Mouse (Mus musculus) embryonic stem cell, embryonic (primary cell): ENCODE measurements around the gene Acvr1.

Experiments
- CTCF ChIA-PET, 4 experiments: fragments of 300-600 bp in 2 of 4; fragments of 350-600 bp in 2 of 4; sonication (Branson Sonifier 250); formaldehyde crosslinking; loops; one replicate each; lab custom pipeline; 2022; ENCODE audit warnings: inconsistent platforms in 2 of 4; lab: Charles Lee
- POLR2A ChIA-PET, 4 experiments: fragments of 300-600 bp in 2 of 4; fragments of 350-600 bp in 2 of 4; sonication (Branson Sonifier 250); formaldehyde crosslinking; loops; one replicate each; lab custom pipeline; 2022; ENCODE audit warnings: antibody characterized with exemption in 4 of 4, inconsistent platforms in 1 of 4; lab: Charles Lee

Acvr1 gene

DNA sequence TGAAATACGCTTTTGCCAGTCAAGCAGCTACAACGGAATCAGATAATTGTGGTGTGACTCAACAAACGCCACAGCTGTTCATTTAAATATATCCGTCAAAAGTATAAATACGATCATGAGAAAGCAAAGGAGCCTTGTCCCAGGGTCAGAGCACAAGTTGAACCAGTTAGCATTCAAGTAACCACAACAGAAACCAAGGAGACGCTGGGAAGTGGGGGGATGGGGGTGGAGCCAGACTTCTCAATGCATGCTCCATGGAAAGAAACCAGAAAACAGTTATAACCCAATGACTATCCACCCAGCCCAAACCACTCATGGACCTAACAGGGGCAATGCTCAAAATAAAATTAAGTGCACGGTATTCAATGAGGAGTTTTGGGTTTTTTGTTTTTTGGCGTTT, 56.8 kb downstream of the Acvr1 start:
- ChIA-PET POLR2A (interaction anchor here in 1 of 4 experiments (0.6 kb wide), 1 partner anchor 1111 kb away, joined by 3 read pairs; no protein-coding TSS in a partner anchor), CTCF (no interaction called here)

DNA sequence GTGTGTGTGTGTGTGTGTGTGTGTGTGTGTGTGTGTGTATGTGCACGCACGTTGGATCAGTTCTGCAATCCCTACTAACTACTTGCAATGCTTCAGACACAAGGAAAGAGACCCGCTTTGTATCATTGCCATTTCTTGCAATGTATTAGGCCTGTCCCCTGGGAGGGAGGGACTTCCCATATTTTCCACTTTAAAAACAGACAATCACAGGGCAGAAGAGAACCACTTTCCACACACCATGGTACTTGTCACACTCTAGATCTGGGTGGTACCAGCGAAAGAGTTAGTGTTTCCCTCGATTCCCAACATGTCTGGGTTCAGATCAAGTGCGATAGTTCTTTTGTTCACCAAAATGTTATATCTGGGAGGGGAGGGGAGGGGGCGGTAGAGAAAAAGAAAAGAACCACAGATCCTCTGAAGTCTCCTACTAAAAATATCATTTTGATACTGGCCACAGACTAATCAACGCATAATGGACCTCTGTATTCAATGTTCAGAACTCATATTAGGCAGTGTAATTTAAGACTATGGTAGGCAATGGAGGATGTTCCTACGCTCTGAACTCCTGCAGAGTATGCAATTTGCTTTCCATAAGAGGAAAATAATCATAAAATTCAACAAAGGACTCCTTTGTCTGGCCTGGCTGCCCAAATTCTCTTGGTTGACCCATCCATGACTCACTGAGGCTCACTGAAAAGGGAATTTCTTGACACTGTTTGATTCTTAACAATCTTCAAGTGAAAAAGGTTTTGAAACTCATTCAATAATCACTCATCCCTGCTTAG, 61.5 kb downstream of the Acvr1 start:
- ChIA-PET CTCF (no interaction called here), POLR2A (no interaction called here)

DNA sequence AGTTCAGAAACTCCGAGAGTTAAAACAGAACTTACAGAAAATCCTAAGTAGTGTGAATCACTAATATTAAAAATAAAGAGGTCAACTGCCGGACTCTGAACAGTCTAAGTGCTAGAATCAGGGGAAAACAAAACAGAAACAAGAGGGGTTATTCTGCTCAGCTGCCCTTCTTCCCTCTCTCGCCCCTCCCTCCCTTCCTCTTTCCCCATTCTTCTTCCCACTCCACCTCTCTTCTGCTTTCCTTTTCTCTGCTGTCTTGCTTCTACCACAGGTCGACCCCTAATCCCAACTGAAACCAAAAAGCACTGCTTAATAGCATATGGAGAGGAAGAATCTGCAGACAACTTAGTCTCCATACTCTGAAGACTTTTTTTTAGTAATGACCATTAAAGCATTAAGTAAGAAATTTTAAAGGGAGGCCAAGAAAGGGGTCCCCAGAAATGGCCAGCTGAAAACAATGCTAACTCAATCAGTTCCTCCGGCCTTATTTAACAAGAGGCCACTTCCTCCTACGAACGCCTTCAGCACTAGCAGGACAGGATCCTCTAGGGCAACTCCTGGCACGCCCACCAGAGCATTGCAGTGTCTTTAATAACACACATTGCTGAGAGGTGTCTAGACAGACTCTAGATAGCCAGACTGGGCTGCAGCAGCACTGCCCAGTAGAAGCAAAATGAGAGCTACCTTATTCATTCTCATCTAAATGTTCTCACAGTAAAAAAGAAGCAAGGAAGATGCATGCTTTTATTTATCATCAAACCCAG, 70.1 kb downstream of the Acvr1 start:
- POLR2A ChIA-PET = interaction anchor here in 1 of 4 experiments (1.3 kb wide), 1 partner anchor 69 kb away, joined by 3 read pairs; no protein-coding TSS in a partner anchor
- CTCF ChIA-PET = interaction anchor here in 1 of 4 experiments (0.7 kb wide), 1 partner anchor 256 kb away, joined by 3 read pairs; no protein-coding TSS in a partner anchor

DNA sequence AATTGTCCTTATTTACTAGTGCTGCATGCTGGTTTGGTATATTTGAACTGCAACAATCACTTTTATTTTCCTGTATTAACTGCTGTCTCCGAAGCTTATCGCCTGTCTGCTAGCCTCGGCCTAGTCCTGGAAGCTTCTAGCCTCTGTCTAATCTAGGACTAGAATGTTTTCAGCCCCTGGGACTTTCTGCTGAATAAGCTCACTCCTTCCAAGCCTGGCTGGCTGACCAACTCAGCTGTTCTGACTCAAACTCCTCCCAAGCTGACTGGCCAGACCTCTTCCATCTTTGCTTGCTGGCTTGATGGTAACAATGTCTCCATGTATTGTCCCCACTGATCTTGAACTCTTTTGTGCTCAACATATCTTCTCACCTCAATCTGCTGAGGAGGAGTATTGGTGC, 71.7 kb downstream of the Acvr1 start:
- POLR2A ChIA-PET = no interaction called here

DNA sequence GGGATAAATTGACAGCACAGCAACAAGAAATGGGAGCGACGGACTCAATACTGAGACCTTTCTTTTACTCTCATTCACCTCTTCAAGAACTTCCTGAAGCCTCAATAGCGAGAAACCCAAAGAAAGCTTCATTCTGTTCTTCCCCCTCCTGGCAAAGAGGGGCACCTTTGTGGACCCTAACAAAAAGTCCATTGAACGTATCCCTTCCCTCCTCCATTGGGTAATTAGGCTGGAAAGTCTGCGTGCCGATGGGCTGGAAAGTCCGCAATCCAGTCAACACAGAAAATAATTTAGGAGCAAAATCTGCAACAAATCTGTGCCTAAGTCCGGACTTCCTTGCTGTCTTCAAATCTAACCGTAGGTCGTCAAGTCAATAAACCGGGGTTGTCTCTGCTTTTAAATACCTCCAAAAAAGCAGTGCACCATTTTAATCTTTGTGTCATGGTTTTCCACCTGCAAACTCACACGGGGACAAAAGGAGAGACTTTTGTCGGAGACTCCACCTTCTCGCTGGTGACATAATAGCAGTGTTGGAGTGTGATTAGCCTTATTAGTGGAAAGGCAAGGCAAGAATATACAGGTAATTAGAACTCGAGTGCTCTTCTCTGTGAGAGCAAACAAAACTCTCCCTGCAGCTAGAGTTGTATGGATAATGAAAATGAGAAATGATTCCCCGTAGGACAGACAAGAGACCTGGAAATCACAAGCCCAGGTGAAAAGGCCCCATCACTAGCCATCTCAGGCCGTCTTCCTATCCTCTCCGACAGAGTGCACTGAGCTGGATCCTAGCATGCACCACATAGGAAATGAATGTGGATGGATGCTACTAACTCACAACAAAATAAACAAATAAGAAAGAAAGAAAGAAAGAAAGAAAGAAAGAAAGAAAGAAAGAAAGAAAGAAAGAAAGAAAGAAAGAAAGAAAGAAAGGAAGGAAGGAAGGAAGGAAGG, 73.0 kb downstream of the Acvr1 start:
- ChIA-PET POLR2A (interaction anchor here in 1 of 4 experiments (0.7 kb wide), 1 partner anchor 29 kb away, joined by 3 read pairs; no protein-coding TSS in a partner anchor), CTCF (no interaction called here)

More for the DNA sequence above, 71.7 kb downstream of the Acvr1 start:
- CTCF ChIA-PET = no interaction called here

DNA sequence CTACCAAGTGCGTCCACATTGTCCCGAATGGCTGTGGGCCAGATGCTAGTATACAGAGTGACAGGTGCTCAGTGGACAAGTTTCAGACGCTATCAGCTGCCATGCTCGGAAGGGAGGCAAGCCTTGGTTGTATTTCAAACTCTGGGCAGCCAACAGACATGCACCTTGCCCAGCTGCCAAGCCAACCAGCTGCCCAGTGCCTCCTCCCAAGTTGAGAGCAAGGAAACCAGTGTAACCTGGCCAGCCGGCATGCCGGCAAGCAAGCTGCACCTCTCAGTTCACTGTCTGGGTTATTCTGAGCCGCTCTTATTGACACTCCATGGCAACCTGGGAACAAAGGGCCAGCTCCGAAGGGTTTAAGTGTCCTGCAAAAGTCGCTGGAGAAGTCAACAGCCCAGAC, 77.7 kb downstream of the Acvr1 start:
- POLR2A ChIA-PET = interaction anchor here in 1 of 4 experiments (0.7 to 0.9 kb wide), 3 partner anchors 9 to 137 kb away, joined by 3 to 5 read pairs (median 3); no protein-coding TSS in a partner anchor
- CTCF ChIA-PET = interaction anchor here in 2 of 4 experiments (0.7 to 0.9 kb wide), 2 partner anchors 9 to 176 kb away, joined by 3 to 8 read pairs; no protein-coding TSS in a partner anchor

DNA sequence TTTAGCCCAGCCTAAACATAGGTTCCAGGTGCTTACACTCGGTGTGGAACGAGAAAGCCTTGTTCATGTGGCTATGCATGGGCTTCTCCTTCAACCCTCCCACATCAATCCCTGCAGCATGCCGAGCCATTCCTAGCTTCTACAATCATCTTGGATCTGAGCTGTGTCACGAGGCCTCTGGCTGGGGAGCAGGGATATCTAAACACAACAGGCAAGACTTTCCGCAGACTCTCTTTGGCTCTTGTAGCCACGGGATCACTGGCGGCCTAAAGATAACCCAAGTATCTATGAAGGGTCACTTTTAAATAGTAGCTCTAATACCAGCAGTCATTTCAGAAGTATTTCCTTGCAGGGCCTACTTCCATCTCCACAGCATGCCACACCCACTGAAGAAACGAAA, 78.6 kb downstream of the Acvr1 start:
- POLR2A ChIA-PET = interaction anchor here in 1 of 4 experiments (1.1 kb wide), 1 partner anchor 138 kb away, joined by 4 read pairs; no protein-coding TSS in a partner anchor

DNA sequence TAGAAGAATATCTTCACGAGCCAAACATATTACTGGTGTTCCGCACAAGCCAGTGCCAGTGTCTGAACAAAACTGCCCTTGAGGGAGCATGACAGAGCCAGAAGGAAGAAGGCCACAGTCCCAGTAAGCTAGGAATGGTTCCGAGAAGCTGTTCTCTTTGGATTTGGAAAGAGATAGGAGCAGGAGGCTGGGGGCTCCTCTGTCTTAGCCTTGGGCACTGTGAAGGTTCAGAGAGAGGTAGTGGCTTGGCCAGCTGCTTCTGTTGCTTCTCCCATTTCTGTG, 79.7 kb downstream of the Acvr1 start:
- POLR2A ChIA-PET = interaction anchor here in 2 of 4 experiments (1.2 to 1.5 kb wide), 4 partner anchors 21 to 139 kb away, joined by 3 to 5 read pairs (median 3); partner anchors contain the start of genes Acvr1 (in 1 of the 2) and Upp2 (in 1 of the 2)

More for the DNA sequence above, 78.6 kb downstream of the Acvr1 start:
- CTCF ChIA-PET = interaction anchor here in 1 of 4 experiments (0.9 kb wide), 1 partner anchor 8 kb away, joined by 7 read pairs; no protein-coding TSS in a partner anchor

DNA sequence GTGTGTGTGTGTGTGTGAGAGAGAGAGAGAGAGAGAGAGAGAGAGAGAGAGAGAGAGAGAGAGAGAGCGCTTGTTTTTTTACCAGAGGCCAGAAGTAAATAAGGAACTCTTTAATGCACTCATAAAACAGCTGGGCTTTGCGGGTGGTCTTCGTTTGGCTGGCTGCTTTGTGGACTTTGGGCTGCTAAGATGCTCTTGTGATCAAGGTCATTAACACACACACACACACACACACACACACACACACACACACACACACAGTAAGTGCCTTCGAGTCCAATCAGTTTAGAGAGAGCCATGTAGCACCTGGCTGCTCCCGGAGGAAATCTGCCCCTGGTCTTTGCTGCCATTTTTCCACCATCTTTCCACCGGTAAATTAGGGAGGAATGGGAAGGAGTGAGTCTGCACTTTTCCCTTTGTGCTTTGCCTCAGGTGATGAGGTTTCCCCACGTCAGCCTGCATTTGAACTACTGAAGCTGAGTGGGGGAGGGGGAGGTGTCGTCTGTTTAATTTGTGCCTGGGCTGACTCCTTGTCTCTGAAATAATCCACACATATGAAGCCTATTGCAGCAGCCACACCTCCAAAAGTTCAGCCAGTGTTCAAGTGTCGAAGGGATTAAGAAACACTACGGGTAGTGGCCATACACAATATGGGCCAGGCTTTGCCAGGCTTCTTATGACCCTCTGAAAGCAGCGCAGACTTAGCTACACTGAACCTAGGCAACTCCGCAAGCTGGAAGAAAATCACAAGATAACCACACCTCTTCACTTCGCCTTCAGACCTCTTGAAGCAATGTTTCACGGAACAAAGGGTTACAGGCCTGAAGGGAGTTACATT, 80.3 kb downstream of the Acvr1 start:
- ChIA-PET POLR2A (interaction anchor here in 2 of 4 experiments (1.2 to 1.5 kb wide), 4 partner anchors 22 to 140 kb away, joined by 3 to 5 read pairs (median 3); partner anchors contain the start of genes Acvr1 (in 1 of the 2) and Upp2 (in 1 of the 2)), CTCF (interaction anchor here in 3 of 4 experiments (0.6 to 1.3 kb wide), 5 partner anchors 12 to 289 kb away, joined by 3 read pairs; no protein-coding TSS in a partner anchor)

More for the DNA sequence above, 79.7 kb downstream of the Acvr1 start:
- CTCF ChIA-PET = interaction anchor here in 2 of 4 experiments (1.2 to 1.3 kb wide), 2 partner anchors 96 to 178 kb away, joined by 3 read pairs; no protein-coding TSS in a partner anchor

DNA sequence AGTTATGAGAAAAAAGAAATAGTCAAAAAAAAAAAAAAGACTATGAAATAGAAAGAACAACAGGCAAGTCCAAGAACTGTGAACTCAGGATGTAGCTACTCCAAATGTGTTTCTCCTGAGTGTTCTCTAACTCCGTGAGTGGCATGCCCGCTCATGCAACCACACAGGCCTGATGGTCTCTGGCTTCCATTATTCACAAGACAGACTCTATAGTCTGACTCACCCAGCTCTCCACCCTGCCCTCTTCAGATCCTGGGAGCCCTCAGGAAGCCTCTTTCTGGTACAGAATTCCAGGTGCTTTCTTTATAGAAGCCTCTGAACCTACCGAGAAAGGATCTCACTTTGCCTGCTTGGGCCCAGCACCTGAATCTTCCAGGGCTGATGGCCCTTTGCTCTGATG, 81.3 kb downstream of the Acvr1 start:
- POLR2A ChIA-PET = interaction anchor here in 3 of 4 experiments (0.6 to 1.4 kb wide), 3 partner anchors 30 to 66 kb away, joined by 3 to 6 read pairs (median 4); no protein-coding TSS in a partner anchor

DNA sequence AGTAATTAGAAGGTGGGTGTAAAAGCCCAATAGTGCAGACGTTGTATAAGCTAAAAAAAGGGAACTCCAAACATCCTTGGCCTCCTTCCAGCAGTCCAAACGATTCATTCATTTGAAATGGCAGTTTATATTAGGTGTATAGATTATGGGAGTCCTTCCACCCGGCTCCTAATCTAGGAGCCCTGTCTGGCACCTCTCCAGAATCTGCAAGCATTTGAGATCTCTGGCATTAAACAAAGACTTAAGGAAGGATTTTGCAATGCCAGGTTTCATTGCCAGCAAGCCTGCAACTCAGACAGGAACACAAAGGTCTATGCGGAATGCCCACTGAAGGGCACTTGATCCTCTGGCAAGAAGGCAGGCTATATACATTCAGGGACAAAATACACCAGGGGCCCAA, 81.8 kb downstream of the Acvr1 start:
- POLR2A ChIA-PET = interaction anchor here in 3 of 4 experiments (0.6 to 1.4 kb wide), 4 partner anchors 13 to 66 kb away, joined by 3 to 6 read pairs (median 4); no protein-coding TSS in a partner anchor

More for the DNA sequence above, 81.3 kb downstream of the Acvr1 start:
- CTCF ChIA-PET = interaction anchor here in 1 of 4 experiments (1.0 kb wide), 1 partner anchor 11 kb away, joined by 3 read pairs; no protein-coding TSS in a partner anchor

DNA sequence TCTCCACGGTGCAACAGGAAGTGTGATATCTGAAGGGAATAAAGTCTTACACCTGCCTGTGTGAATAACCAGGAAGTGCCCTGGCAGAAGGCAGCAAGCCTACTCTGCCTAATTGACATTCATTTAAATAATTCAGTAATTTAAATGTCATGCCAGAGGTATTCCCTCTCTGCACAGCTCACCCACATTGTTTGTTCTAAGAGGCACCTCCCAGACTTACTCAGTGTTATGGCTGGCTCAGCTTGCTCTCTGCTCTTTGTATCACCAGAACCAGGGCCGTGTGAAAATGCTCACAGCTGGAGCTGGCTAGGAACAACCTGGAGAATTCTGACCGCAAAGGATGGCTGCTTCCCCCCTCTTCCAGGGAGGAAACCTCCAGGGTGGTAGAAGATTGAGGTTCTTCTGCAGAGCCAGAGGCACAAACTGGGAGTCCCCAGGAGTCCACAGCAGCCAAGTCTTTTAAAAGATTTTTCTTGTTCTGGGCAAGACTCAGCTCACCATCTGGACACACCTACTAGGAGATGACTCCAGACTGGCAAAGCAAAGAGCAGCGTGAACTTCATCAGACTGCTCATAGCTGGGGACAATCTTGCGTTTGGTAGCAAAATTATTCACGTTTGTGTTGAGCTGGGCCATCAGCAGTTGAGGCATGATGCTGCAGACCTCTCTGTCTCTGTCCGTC, 82.5 kb downstream of the Acvr1 start:
- POLR2A ChIA-PET = interaction anchor here in 1 of 4 experiments (0.8 to 1.4 kb wide), 2 partner anchors 12 to 67 kb away, joined by 3 read pairs; no protein-coding TSS in a partner anchor
- CTCF ChIA-PET = no interaction called here

More for the DNA sequence above, 81.8 kb downstream of the Acvr1 start:
- CTCF ChIA-PET = no interaction called here

DNA sequence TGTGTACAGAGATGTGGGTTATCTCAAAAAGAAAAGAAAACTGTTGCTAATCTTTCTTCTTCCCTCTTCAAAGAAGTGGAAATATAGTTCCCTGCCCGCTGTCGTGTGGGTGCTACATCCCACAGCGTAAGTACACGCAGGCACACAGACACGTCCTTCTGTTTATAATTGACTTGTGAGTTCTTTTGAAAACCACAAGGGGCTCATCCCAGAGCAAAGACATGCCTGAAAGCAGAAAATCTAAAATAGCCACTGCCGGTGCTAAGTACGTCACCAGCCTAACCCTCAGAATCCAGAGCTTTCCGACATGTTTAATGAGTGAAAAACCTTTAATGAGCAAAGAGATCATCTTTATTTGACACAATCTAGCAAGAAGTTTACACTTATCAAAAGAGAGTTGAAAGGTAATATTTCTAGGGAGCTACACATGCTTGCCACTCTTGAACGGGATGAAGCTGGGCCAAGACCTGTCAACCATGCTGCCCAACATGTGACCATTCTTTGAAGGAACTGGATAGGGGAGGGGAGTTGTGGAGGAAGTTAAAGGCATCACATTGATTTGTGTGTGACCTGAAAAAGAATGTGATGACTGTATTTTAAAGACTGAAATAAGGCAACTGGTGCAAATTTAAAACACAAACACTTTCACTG, 85.4 kb downstream of the Acvr1 start:
- POLR2A ChIA-PET = interaction anchor here in 1 of 4 experiments (0.5 kb wide), 1 partner anchor 679 kb away, joined by 3 read pairs; the partner anchor contains the start of genes Ccdc148 and Pkp4
- CTCF ChIA-PET = interaction anchor here in 1 of 4 experiments (1.0 to 1.2 kb wide), 2 partner anchors 176 to 183 kb away, joined by 3 read pairs; no protein-coding TSS in a partner anchor

DNA sequence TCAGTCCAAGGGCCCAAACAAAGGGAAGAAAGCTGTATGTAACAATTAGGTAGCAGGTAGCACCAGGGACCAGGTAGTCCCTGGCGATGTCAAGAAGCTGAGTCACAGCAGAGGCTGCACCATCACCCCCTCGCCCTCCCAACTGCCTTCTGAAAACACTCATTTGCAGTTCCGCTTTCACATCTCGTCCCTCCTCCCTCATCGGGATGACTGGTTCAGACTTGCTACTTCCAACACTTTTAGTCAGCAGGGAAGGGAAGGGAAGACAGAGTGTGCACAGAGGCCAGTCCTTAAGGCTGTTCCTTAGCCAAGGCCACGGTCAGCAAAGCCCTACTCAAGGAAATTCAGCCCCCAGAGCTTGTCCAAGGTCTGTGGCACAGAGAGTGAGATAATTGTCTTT, 86.2 kb downstream of the Acvr1 start:
- ChIA-PET POLR2A (interaction anchor here in 3 of 4 experiments (0.6 to 1.7 kb wide), 11 partner anchors 9 to 1132 kb away, joined by 3 to 7 read pairs (median 4); no protein-coding TSS in a partner anchor), CTCF (interaction anchor here (0.8 to 1.4 kb wide), 7 partner anchors 7 to 187 kb away, joined by 3 to 7 read pairs (median 4); no protein-coding TSS in a partner anchor)

DNA sequence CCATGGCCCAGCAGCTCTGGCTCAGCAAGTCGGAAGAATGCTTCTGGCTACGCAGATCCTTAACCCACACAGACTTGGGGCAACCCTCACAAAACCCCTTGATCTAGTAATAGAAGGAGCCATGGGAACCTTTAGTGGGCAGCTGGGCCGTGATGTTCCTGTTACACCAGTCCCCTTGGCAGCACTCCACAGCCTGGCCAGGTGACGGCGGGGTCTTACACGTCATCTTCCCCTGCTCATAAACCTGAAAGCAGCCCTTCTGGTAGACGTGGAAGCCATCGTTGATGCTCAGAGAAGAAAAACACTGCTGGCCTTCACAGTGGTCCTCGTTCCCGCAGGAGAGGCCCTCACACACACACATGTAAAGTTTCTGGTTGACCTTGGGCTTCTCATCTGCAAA, 87.4 kb downstream of the Acvr1 start:
- ChIA-PET POLR2A (interaction anchor here in 1 of 4 experiments (1.7 kb wide), 1 partner anchor 14 kb away, joined by 7 read pairs; no protein-coding TSS in a partner anchor), CTCF (interaction anchor here in 2 of 4 experiments (1.1 to 1.4 kb wide), 2 partner anchors 187 to 188 kb away, joined by 3 to 4 read pairs; no protein-coding TSS in a partner anchor)
